Mouse (Mus musculus): ENCODE measurements around the gene Glt8d1. TPM values are rescaled to one million over a fixed set of nuclear protein-coding genes. Genes with fewer than 3 reads are reported as not detected.

The Glt8d1 gene
- total and polyA plus RNA-seq, 3 experiments: 11.1 to 22.5 (median 13.8) TPM

GRCm38 (mm10) chr14:31019331-31020205, 18.4 kb downstream of the Glt8d1 start:
- H3K4me1 ChIP-seq (ENCODE audit: control insufficient read depth in 1 of 2, insufficient read depth in 2 of 2): peaks cover 9 to 61% of the 10 kb centered on the region in 2 experiments
- H3K27ac ChIP-seq (ENCODE audit: insufficient read depth, low read depth): peak overlapping the region; percentile 78; the same call in 1 of the 2 replicates
- no peaks in the 10 kb centered on the region for H3K9me3 ChIP-seq (replicated peaks; ENCODE audit: low read length)
- H3K36me3 ChIP-seq (replicated peaks in 1 of 2; ENCODE audit: control insufficient read depth in 1 of 2, insufficient read depth in 1 of 2, low read length in 1 of 2): peaks cover 24 to 52% of the 10 kb centered on the region in 2 experiments
- peak overlapping the region; percentile 85 to 98 (median 96) for H3K4me3 ChIP-seq (replicated peaks in 1 of 3; ENCODE audit: low read depth in 2 of 3, low read length in 2 of 3, poor library complexity in 1 of 3)
- H3K4me2 ChIP-seq (ENCODE audit: insufficient read depth, low read depth, poor library complexity, severe bottlenecking): peak overlapping the region; percentile 86
- TF ChIP-seq ZKSCAN1 (IDR thresholded peaks at IDR 0.05; ENCODE audit: borderline replicate concordance, low read depth, low read length) (no peak), HCFC1 (IDR thresholded peaks at IDR 0.05; ENCODE audit: low read depth, low read length) (0 out of 2 replicates have a peak, but pooled peaks have one; percentile 28), MEF2A (IDR thresholded peaks at IDR 0.05; ENCODE audit: borderline replicate concordance, low read depth, low read length) (no peak), UBTF (IDR thresholded peaks at IDR 0.05; ENCODE audit: low read depth, low read length) (peak; percentile 71; the same call in 1 of the 2 replicates), TCF12 (IDR thresholded peaks at IDR 0.05; ENCODE audit: low read depth, low read length) (0 out of 2 replicates have a peak, but pooled peaks have one; percentile 45), ZC3H11A (IDR thresholded peaks at IDR 0.05; ENCODE audit: low read depth, low read length) (no peak), E2F4 (IDR thresholded peaks at IDR 0.05; ENCODE audit: insufficient replicate concordance, low read depth, low read length) (peak; percentile 66; the same call in 1 of the 2 replicates), MYC (IDR thresholded peaks at IDR 0.05; ENCODE audit: low read depth, low read length) (peak; percentile 14; the same call in 1 of the 2 replicates), ZNF384 (IDR thresholded peaks at IDR 0.05; ENCODE audit: low read depth, low read length) (peak; percentile 99), BHLHE40 (IDR thresholded peaks at IDR 0.05; ENCODE audit: low read depth, low read length) (peak; percentile 62), MAZ (IDR thresholded peaks at IDR 0.05; ENCODE audit: low read depth, low read length) (no peak), IRF4 (IDR thresholded peaks at IDR 0.05; ENCODE audit: low read depth, low read length) (peak; percentile 24; the same call in 1 of the 2 replicates), SIN3A (IDR thresholded peaks at IDR 0.05; ENCODE audit: low read length) (peak; percentile 82), ZMIZ1 (IDR thresholded peaks at IDR 0.05; ENCODE audit: low read depth, low read length) (no peak), CHD1 (IDR thresholded peaks at IDR 0.05; ENCODE audit: low read depth, low read length) (peak; percentile 96), EP300 (IDR thresholded peaks at IDR 0.05; ENCODE audit: low read length) (peak; percentile 28; the same call in 1 of the 2 replicates), ELF1 (IDR thresholded peaks at IDR 0.05; ENCODE audit: low read depth, low read length) (peak; percentile 53; the same call in 1 of the 2 replicates), TBP (conservative IDR thresholded peaks at IDR 0.05; ENCODE audit: low read depth, low read length) (0 out of 2 replicates have a peak, but pooled peaks have one; percentile 38), RCOR1 (conservative IDR thresholded peaks at IDR 0.05; ENCODE audit: low read depth, low read length) (0 out of 2 replicates have a peak, but pooled peaks have one; percentile 28)
- DNase-seq (ENCODE audit: extremely low read depth): peak; percentile 91
- dilution Hi-C loops (cut with MboI; ENCODE audit: extremely low pct_ligation_motif_present, extremely low pct_unique_long_range_greater_than_20kb, low sequenced_read_pairs) (no loop called here), in situ Hi-C loops (cut with MboI; ENCODE audit: low pct_ligation_motif_present, low pct_unique_long_range_greater_than_20kb, low sequenced_read_pairs) (no loop called here)
- H3K79me2 ChIP-seq (replicated peaks; ENCODE audit: control insufficient read depth, extremely low read depth, insufficient read depth, poor library complexity, severe bottlenecking): peaks cover 58% of the 10 kb centered on the region
- peak overlapping the region; percentile 98 for H3K9ac ChIP-seq (ENCODE audit: insufficient read depth, low read depth)
- no peaks in the 10 kb centered on the region for H3K27me3 ChIP-seq (replicated peaks)

Data from CH12.LX (cell line).